Mouse (Mus musculus): Measurements from ENCODE around the gene Astn1.

Astn1 gene

GRCm38 (mm10) chr1:158361964-158362291 lies at the start of gene Astn1:
Gene Astn1 (plus strand): TSS chr1:158362273.
- DNase-seq (ENCODE audit: low spot score) = no peak

DNA sequence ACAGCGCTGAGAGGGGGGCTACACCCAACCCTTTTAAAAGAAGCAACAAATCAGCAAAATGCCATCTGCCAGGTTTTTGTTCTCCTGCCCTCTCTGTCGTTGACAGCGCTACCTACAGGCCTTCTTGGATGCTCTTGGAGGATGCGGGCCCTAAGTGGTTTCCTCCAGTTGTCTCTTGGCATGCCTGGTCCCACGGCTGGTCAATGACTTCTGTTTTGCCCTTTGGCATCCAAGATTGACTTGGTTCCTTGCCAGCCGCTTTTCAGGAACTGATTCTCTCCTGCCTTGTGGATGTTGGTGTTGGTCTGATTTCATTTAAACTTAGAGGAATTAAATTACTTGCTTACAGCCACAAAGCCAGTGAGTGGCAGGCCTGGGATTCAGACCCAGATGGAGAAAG lies 38.7 kb upstream of the Astn1 start:
- DNase-seq (ENCODE audit: low spot score) = no peak

GRCm38 (mm10) chr1:158328126-158328525 lies 33.9 kb upstream of the Astn1 start:
- DNase-seq (ENCODE audit: low spot score) = no peak

GRCm38 (mm10) chr1:158328839-158329238 lies 33.2 kb upstream of the Astn1 start:
- no peak for DNase-seq (ENCODE audit: low spot score)

- no peak for DNase-seq (ENCODE audit: low spot score)
Measured at GRCm38 (mm10) chr1:158343243-158343714, 18.8 kb upstream of the Astn1 start.

GRCm38 (mm10) chr1:158353656-158354371 lies 8.3 kb upstream of the Astn1 start:
- no peak for DNase-seq (ENCODE audit: low spot score)

DNA sequence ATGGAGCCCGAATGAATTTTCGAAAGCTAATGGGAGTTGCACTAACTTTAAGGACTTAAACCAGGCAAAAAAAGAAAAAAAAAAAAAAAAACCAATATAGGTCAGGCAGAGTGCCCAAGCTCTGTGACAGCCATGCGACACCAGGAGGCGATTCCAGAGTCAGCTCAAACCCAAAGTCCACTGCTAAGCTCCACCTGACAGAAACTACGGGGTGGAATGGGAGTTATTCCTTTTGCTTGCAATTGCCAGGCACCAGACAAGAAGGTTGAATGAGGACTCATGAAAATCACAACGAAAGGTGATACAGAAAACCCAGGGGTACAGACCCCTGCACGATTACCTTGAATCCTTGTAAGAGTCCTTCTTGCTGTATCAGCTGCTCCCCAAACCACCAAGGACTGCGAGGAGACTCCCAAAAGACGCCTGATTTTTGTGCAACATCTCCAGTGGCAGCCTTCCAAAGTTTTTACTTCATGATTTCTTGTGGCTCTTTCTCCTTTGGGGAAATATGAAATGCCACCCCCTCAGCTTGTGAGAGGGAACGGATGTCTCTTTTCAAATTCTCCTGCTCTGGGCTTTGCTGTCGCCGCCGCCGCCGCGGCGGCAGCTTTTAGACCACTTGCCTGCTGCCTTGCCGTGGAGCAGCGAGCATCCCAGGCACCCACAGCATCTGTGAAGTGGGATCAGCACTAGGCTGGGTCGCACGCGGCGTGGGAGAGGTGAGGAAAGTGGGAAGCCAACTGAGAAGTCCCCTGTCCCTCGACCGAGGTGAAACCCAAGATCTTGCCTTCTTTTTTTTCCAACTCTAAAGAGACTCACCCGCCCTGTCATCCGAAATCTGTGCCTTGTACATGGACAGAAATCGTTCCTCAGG lies 6.7 kb upstream of the Astn1 start:
- no peak for DNase-seq (ENCODE audit: low spot score)

DNA sequence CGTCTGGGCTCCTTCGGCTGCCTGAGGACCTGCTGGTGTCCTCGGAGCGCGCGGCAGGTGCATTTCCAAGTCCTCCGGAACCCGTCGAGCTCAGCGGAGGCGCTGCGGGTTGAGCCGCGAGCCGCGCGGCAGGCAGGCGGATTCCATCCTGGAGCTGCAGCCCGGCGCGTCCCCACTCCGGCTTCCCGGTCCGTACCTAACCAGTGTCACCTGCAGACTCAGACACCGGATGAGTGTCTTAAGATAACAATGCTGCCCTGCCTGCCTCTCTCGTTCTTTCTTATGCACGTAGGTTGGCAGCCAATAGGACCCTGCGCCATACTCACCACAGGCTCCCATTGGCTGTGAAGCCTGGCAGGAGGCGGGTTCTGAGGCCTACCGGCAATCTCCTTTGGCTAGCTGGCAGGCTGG lies 6.0 kb upstream of the Astn1 start, which contains the start of gene Brinp2:
Gene Brinp2, minus strand, starts transcription at position 276 of the 411 bp plus-strand sequence.
- DNase-seq (ENCODE audit: low spot score) = peak; percentile 45

- no peak for DNase-seq (ENCODE audit: low spot score)
Measured at GRCm38 (mm10) chr1:158362292-158363101, 424 bp downstream of the Astn1 start.

DNA sequence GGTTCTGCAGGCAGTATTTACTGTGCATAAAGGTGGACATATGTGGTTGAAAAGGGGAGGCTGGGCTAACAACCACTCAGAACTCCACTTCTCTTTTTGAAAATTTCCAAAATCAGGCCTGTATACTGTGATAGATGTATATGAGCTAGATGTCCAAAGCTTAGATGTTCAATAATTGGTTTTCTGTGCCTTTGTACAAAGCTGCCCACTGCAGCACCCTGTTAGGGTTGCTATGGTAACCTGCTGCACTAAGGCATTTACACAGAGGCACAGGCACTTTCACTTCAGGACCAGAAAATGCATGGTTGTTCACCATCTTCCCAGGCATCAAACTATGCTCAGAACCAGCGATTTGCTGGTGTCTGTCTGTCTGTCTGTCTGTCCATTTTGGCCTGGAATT lies 2.4 kb downstream of the Astn1 start:
- DNase-seq (ENCODE audit: low spot score) = no peak

GRCm38 (mm10) chr1:158382277-158382676 lies 20.2 kb downstream of the Astn1 start:
- no peak for DNase-seq (ENCODE audit: low spot score)

- DNase-seq (ENCODE audit: low spot score) = no peak
Measured at GRCm38 (mm10) chr1:158383210-158383609, 21.1 kb downstream of the Astn1 start.

DNA sequence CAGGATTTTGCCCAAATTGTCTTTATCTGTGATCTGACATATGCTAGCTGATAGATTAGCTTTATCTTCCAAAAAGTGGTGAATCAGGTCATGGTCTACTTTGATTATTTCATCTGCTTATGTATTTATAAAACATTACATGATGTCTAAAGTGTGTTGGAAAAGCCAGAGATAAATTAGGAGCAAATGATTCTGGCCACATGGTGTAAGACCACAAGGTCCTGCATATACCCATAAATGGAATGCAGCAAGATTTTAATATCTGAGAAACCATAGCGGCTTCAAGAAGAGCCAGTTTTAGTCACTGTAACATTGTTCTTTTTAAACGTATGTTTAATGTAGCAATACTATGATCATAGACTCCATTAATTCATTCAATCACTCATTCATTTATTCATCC lies 23.2 kb downstream of the Astn1 start:
- no peak for DNase-seq (ENCODE audit: low spot score)

GRCm38 (mm10) chr1:158386781-158387180 lies 24.7 kb downstream of the Astn1 start:
- no peak for DNase-seq (ENCODE audit: low spot score)

DNA sequence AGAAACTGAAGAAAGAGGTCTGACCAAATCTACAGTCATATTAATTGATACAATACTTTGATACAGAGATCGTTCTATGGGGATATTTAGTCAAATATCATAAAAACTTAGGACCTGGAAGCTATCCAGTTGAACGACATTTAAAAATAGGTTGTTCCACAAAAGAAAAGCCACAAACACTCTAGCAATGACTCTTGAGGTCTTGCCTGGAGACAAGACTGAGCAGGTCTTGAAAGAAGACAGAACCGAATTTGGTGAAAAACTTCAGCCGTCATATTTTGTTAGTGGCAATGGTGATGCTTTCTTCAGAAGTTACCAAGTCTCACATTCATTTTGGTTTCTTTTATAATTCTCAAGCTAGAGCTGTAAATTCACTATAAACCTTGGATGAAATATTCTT lies 26.9 kb downstream of the Astn1 start:
- no peak for DNase-seq (ENCODE audit: low spot score)

- DNase-seq (ENCODE audit: low spot score) = no peak
Measured at GRCm38 (mm10) chr1:158390693-158391092, 28.6 kb downstream of the Astn1 start.

GRCm38 (mm10) chr1:158397058-158397457 lies 35.0 kb downstream of the Astn1 start:
- DNase-seq (ENCODE audit: low spot score) = no peak

- no peak for DNase-seq (ENCODE audit: low spot score)
Measured at GRCm38 (mm10) chr1:158400898-158401297, 38.8 kb downstream of the Astn1 start.

DNA sequence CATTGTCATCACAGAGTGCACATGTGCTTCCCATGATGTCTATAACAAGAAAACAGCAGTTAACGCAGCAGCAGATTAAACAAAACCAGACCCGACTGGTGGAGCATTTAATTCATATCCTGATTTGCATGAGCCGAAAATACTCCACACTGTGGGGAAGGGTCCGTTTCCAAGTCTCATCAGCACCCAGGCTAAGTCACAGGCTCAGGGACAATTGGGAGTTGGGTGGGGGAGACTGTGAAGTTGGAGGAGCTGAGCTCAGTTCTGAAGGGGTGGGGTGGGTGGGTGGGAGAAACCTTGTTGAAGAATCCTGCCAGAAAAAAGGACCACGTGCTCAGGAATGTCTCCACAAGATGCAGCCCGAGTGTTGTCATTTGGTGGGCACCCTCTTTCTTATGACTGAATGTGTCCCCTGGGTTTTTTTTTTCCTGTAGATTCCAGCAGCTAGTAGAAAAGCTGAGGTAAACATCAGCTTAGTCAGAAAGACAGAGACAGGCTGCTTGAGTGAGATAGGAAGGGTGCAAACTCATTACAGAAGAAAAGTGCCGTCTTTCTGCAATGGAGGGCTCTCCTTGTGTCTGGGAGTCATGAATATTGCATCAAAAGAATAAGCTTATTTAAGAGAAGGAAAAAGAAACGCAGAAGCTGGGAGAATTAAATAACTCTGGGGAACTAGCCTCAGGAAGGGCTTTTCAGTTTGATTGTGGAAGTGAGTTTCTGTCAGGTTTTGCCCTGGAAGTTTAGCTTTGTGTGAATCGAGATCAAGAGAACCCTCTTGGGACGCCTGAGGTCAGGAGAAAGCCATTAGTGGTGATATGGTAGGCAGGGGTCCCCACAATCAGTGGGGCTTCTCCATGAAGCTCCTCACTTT lies 44.1 kb downstream of the Astn1 start:
- DNase-seq (ENCODE audit: low spot score) = no peak

GRCm38 (mm10) chr1:158408124-158408523 lies 46.1 kb downstream of the Astn1 start:
- DNase-seq (ENCODE audit: low spot score) = no peak

GRCm38 (mm10) chr1:158411146-158411545 lies 49.1 kb downstream of the Astn1 start:
- no peak for DNase-seq (ENCODE audit: low spot score)

Data from ovary, postnatal 14 days (tissue).